Comparison of ENCODE assay signal across 15 mouse cellular contexts in genomic region chr12:74087086-74087485, GRCm38 (mm10).
DNase-seq lines count a peak whose midpoint lies in the region; ATAC-seq lines count a peak whose summit lies in the region.
"Had no signal": no experiment of that assay in that cellular context is flagged by ENCODE, and none has a peak within 500 bp of the region (broad histone marks: within the 10 kb centered on the region; RNA-seq: fewer than 3 reads in every experiment).

No protein-coding gene starts in this region.

- no peak overlapping the region for H3K4me2 ChIP-seq in kidney, embryonic 16.5 days (replicated peaks; ENCODE audit: low read depth, low read length)
- H3K4me2 ChIP-seq in liver, embryonic 13.5 days, result no peak overlapping the region
- H3K4me2 ChIP-seq: heart, embryonic 13.5 days; hindbrain, embryonic 13.5 days; limb, embryonic 12.5 days had no signal

- peak overlapping the region; percentile 37; the same call in 1 of the 2 replicates for H3K27ac ChIP-seq in kidney, embryonic 16.5 days (ENCODE audit: low read length)
- 0 out of 2 replicates have a peak overlapping the region, but pooled peaks have one; percentile 25 for H3K27ac ChIP-seq in liver, embryonic 13.5 days
- H3K27ac ChIP-seq: heart, embryonic 13.5 days; hindbrain, embryonic 13.5 days; limb, embryonic 12.5 days; macrophage had no signal

- no peaks in the 10 kb centered on the region for H3K27me3 ChIP-seq in kidney, embryonic 16.5 days (ENCODE audit: insufficient read depth, low read length)
- no peaks in the 10 kb centered on the region for H3K27me3 ChIP-seq in liver, embryonic 13.5 days
- H3K27me3 ChIP-seq: heart, embryonic 13.5 days; hindbrain, embryonic 13.5 days; limb, embryonic 12.5 days had no signal

- peaks cover 7% of the 10 kb centered on the region; the same call in 1 of the 2 replicates for H3K4me1 ChIP-seq in kidney, embryonic 16.5 days (ENCODE audit: insufficient read depth, low read length)
- H3K4me1 ChIP-seq in liver, embryonic 13.5 days (replicated peaks), result no peaks in the 10 kb centered on the region
- H3K4me1 ChIP-seq: heart, embryonic 13.5 days; limb, embryonic 12.5 days had no signal

- H3K4me3 ChIP-seq in kidney, embryonic 16.5 days (ENCODE audit: low read length), result no peak overlapping the region
- no peak overlapping the region for H3K4me3 ChIP-seq in liver, embryonic 13.5 days (replicated peaks)
- H3K4me3 ChIP-seq: heart, embryonic 13.5 days; hindbrain, embryonic 13.5 days; limb, embryonic 12.5 days had no signal

- 29% methylated on average over 8 of the region's 8 CpGs for WGBS in kidney, embryonic 16.5 days
- WGBS in liver, embryonic 13.5 days (ENCODE audit: insufficient replicate concordance), result 75% methylated on average over 8 of the region's 8 CpGs

- peak; percentile 94 for ATAC-seq in kidney, embryonic 16.5 days (ENCODE audit: low FRiP score, low TSS enrichment)
- peak; percentile 54; the same call in 1 of the 2 replicates for ATAC-seq in liver, embryonic 13.5 days (ENCODE audit: low read depth)
- ATAC-seq: CD4-positive, CD25-positive, alpha-beta regulatory T cell, adult 4 months had no signal

- no peak overlapping the region for H3K9ac ChIP-seq in kidney, embryonic 16.5 days (replicated peaks; ENCODE audit: low read length)
- H3K9ac ChIP-seq in liver, embryonic 13.5 days, result no peak overlapping the region
- H3K9ac ChIP-seq: heart, embryonic 13.5 days; hindbrain, embryonic 13.5 days; limb, embryonic 12.5 days had no signal

- intact Hi-C loops in left cerebral cortex, postnatal 10 days (cut with DNase I), result no loop called here

- peak; percentile 34 for DNase-seq in retina, postnatal 1 day
- DNase-seq in retina, embryonic 14.5 days (ENCODE audit: low spot score), result no peak
- DNase-seq in liver, embryonic 13.5 days, result no peak
- DNase-seq in left cerebral cortex, postnatal 10 days (ENCODE audit: extremely low spot score in 1 of 2, low spot score in 2 of 2), result no peak
- no peak for DNase-seq in thymus, postnatal 10 days (ENCODE audit: low spot score in 2 of 2)
- DNase-seq in adrenal gland, adult 2 months, result no peak
- DNase-seq: adrenal gland, adult 8-10 months; gastrocnemius, postnatal 10 days; layer of hippocampus, adult 9-11 months had no signal

- H3K9me3 ChIP-seq in kidney, embryonic 16.5 days (ENCODE audit: low read length), result no peaks in the 10 kb centered on the region
- H3K9me3 ChIP-seq in liver, embryonic 13.5 days (replicated peaks), result no peaks in the 10 kb centered on the region
- H3K9me3 ChIP-seq: heart, embryonic 13.5 days; hindbrain, embryonic 13.5 days; limb, embryonic 12.5 days had no signal

- H3K36me3 ChIP-seq in kidney, embryonic 16.5 days (ENCODE audit: insufficient read depth, low read length), result no peaks in the 10 kb centered on the region
- no peaks in the 10 kb centered on the region for H3K36me3 ChIP-seq in liver, embryonic 13.5 days
- H3K36me3 ChIP-seq: heart, embryonic 13.5 days; hindbrain, embryonic 13.5 days; limb, embryonic 12.5 days had no signal
